Mouse (Mus musculus) Patski (cell line): ENCODE data around the gene Dhx32. TPM values are rescaled to one million over a fixed set of nuclear protein-coding genes. Genes with fewer than 3 reads are reported as not detected.
"Not testable (repeated sequence)": the region's sequence is repeated elsewhere in the genome, so short reads cannot be mapped to it uniquely, and the experiment has no call there.

Source experiments
- ATAC-seq: fragments of 100-300 bp; one replicate; pipeline ENCODE4 v1.8.0; 2021
- CTCF ChIA-PET: fragments of 350-600 bp; sonication (Branson Sonifier 250); formaldehyde crosslinking; loops from one replicate; lab custom pipeline; 2022; ENCODE audit warnings: inconsistent platforms; lab: Charles Lee
- POLR2A ChIA-PET: fragments of 350-600 bp; sonication (Branson Sonifier 250); formaldehyde crosslinking; loops from one replicate; lab custom pipeline; 2022; ENCODE audit warnings: antibody characterized with exemption, inconsistent platforms; lab: Charles Lee
- DNase-seq: peaks from one replicate; pipeline ENCODE4 v3.0.0-alpha.2; 2011; ENCODE audit warnings: low read depth, low spot score
- H3K27me3 ChIP-seq: fragments of 371-371 bp; one replicate; pipeline ENCODE4 v1.5.1; 2021
- CTCF ChIP-seq: fragments of 100-300 bp; IDR thresholded peaks from one replicate; pipeline ENCODE4 v1.5.1; 2021
- in situ Hi-C: fragments of 300-500 bp; cut with MboI; formaldehyde crosslinking; loops from 3 replicates; pipeline ENCODE4 v1.11.1; 2018; ENCODE audit warnings: low pct_unique_long_range_greater_than_20kb, mixed read lengths
- polyA plus RNA-seq: library from polyadenylated mRNA; unstranded; gene quantifications from one replicate; pipeline ENCODE4 v1.2.3, GENCODE M21; 2021

Dhx32 gene
- polyA plus RNA-seq, 1 experiment from 2014 or later: 45.6 TPM

DNA sequence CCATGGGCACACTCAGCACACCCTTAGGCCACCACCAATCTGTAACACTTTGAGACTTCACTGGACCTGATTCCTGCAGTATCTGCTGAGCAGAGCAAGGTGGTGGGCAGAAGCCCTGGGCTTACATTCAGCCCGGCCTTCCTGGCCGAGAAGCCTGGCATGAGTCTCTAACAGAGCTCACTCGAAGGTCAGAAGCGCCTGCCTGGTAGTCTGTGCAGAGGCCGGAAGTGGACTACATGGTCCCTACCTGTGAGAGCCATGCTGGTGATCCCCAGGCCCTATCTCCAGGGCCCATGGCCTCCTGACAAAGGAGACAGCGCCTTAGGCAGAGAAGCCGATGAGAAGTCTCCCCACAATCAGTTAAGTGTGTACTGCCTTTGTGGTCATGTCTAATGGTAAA, 81.2 kb downstream of the Dhx32 start:
- ChIA-PET CTCF (no interaction called here), POLR2A (no interaction called here)
- DNase-seq: no peak
- H3K27me3 ChIP-seq: no peaks in the 10 kb centered on the region
- no peak for TF ChIP-seq CTCF
- in situ Hi-C loops: no loop called here
- no peak for ATAC-seq

GRCm38 (mm10) chr7:133699885-133700284, 82.6 kb downstream of the Dhx32 start:
- ChIA-PET CTCF (no interaction called here), POLR2A (interaction anchor here (0.7 kb wide), 1 partner anchor 9 kb away, joined by 4 read pairs; no protein-coding TSS in a partner anchor)
- ATAC-seq: no peak
- in situ Hi-C loops: no loop called here
- DNase-seq: no peak
- H3K27me3 ChIP-seq: no peaks in the 10 kb centered on the region
- no peak for TF ChIP-seq CTCF

GRCm38 (mm10) chr7:133698021-133698709, 84.4 kb downstream of the Dhx32 start:
- ChIA-PET CTCF (interaction anchor here (0.9 to 2.3 kb wide), 2 partner anchors 10 to 17 kb away, joined by 3 to 8 read pairs; no protein-coding TSS in a partner anchor), POLR2A (no interaction called here)
- in situ Hi-C loops: no loop called here
- no peak for DNase-seq
- no peak for TF ChIP-seq CTCF
- no peak for ATAC-seq
- no peaks in the 10 kb centered on the region for H3K27me3 ChIP-seq

- H3K27me3 ChIP-seq, DNase-seq, ATAC-seq, in situ Hi-C loops, POLR2A ChIA-PET, CTCF ChIA-PET: not testable (repeated sequence)
These were observed 96.9 kb downstream of the Dhx32 start for GRCm38 (mm10) chr7:133685644-133686043.

- in situ Hi-C loops: no loop called here
- DNase-seq: no peak
- ATAC-seq: no peak
- no peak for TF ChIP-seq CTCF
- no peaks in the 10 kb centered on the region for H3K27me3 ChIP-seq
- ChIA-PET CTCF (interaction anchor here (1.2 to 1.3 kb wide), 4 partner anchors 10 to 23 kb away, joined by 3 read pairs; no protein-coding TSS in a partner anchor), POLR2A (no interaction called here)
These were observed 97.8 kb downstream of the Dhx32 start for GRCm38 (mm10) chr7:133684701-133685100.

DNA sequence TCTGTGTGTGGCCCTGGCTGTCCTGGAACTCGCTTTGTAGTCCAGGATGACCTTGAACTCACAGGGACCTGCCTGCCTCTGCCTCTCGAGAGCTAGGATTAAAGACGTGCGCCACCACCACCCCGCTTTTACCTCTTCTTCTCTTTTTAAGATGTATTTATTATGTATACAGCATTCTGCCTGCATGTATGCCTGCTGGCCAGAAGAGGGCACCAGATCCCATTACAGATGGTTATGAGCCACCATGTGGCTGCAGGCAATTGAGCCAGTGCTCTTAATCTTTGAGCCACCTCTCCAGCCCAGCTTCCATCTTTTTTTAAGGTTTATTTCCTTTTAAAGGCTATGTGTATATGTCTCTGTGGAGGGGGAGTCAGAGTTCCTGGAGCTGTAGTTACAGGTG, 98.4 kb downstream of the Dhx32 start:
- H3K27me3 ChIP-seq: no peaks in the 10 kb centered on the region
- no peak for DNase-seq
- CTCF ChIA-PET: interaction anchor here (0.9 to 1.4 kb wide), 6 partner anchors 11 to 79 kb away, joined by 3 to 4 read pairs (median 3); no protein-coding TSS in a partner anchor
- POLR2A ChIA-PET: no interaction called here
- TF ChIP-seq CTCF: no peak
- in situ Hi-C loops: no loop called here
- no peak for ATAC-seq

DNA sequence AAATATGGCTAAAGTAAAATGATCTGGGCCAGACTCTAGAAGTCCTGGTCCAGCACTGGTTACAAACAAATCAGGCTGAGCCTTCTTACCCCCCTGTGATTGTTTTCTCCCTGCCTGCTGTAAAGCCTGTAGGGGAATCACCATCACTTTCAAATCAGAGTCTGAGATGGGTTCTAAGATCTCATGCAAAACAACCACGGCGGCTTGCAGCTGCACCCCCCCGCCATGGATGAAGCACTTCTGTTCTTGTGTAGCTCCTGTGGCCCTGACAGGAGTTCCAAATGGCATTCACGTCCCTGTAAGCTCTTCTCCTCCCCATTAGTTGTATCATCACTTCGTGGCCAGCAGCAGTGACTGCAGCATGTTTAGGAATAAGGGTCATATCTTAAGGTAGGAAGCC, 98.9 kb downstream of the Dhx32 start:
- DNase-seq: no peak
- POLR2A ChIA-PET: interaction anchor here (0.6 kb wide), 1 partner anchor 604 kb away, joined by 3 read pairs; no protein-coding TSS in a partner anchor

DNA sequence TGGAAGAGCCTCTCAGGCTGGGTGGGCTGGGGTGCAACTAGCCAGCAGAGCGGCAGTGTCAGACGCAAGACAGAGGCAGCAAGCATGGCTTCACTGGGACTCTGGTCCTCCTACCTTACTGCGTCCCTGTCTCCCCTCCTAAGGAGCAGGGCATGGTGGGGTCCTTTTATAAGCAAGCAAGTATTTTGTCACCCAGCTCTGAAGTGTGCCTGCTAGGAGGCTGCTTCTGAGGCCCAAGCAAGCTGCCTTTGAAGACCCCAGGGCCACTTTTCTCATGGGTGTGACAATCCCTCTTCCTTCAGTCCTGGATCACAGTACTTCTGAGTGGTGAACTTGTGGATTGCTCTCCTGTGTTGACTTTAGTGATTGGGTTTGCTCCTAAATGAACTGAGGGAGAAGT, 102.6 kb downstream of the Dhx32 start, which contains the start of gene Mmp21:
Gene Mmp21 (minus strand): TSS at position 101 of the 400 bp plus-strand sequence.
- in situ Hi-C loops: no loop called here
- CTCF ChIA-PET: no interaction called here
- H3K27me3 ChIP-seq: no peaks in the 10 kb centered on the region
- TF ChIP-seq CTCF: no peak
- ATAC-seq: no peak
- no peak for DNase-seq
- POLR2A ChIA-PET: no interaction called here

More for the DNA sequence above, 98.9 kb downstream of the Dhx32 start:
- no peaks in the 10 kb centered on the region for H3K27me3 ChIP-seq
- no peak for TF ChIP-seq CTCF
- no peak for ATAC-seq
- in situ Hi-C loops: no loop called here
- CTCF ChIA-PET: interaction anchor here (0.9 to 1.4 kb wide), 3 partner anchors 13 to 79 kb away, joined by 3 to 4 read pairs (median 3); no protein-coding TSS in a partner anchor

DNA sequence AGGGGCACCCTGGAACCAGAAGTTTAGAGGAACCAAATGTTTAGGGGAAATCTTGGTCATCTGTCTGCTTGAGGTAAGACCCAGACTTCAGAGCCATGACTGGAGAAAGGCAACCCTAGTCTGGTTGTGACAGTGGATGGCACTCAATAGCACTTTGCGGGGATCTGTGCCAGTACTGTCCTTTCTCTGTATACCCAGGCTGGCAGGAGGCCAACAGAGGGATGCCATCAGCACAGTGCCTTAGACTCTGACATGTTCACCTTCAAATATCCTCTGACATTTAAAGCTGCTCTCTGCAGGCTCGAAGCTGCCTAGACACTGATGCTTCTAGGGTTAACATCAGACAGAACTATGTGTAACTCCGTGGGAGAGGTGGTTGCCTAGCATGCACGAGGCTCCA, 103.1 kb downstream of the Dhx32 start:
- in situ Hi-C loops: no loop called here
- TF ChIP-seq CTCF: no peak
- CTCF ChIA-PET: interaction anchor here (1.1 to 1.3 kb wide), 2 partner anchors 10 to 12 kb away, joined by 3 to 8 read pairs; no protein-coding TSS in a partner anchor
- POLR2A ChIA-PET: no interaction called here
- no peaks in the 10 kb centered on the region for H3K27me3 ChIP-seq
- DNase-seq (no peak), ATAC-seq (no peak)

DNA sequence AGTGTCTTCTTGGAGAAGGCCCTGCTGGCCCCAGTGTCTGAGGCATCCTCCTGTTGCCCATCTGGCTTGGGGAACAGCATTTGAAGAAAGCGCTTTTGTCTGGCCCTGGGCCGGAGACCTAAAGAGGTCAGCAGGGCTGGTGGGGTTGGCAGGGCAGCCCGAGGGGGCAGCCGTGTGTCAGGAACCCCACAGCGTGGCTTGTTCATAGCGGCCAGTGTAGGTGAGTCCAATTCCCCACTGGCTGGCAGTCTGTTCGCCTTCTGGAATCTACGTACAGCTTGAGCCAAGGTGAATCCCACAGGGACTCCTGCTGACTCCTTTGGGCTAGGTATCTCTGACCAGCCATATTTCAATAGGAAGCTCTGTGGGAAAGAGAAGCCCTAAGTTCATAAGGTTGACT, 103.8 kb downstream of the Dhx32 start:
- no peak for DNase-seq
- no peak for ATAC-seq
- ChIA-PET POLR2A (no interaction called here), CTCF (interaction anchor here (0.6 to 1.3 kb wide), 3 partner anchors 10 to 22 kb away, joined by 3 to 8 read pairs (median 3); no protein-coding TSS in a partner anchor)
- in situ Hi-C loops: no loop called here
- H3K27me3 ChIP-seq: no peaks in the 10 kb centered on the region
- TF ChIP-seq CTCF: no peak

DNA sequence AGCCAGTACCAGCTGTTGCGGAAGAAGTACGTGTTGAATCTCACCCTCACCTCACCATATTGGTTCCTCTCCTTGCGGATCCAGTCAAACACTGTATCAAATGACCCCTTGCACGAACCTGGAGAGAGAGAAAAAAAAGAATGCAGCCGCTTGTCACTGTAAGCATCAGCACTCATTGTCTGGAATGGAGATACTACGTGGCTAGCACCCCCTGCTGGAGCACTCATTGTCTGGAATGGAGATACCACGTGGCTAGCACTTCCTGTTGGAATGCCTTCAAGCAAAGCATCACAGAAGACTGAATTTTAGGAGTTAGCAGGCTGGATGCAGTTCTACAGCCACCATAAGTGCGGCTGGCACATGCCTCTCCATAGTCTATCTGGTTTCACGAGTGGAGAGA, 106.5 kb downstream of the Dhx32 start:
- no peak for ATAC-seq
- TF ChIP-seq CTCF: no peak
- DNase-seq: no peak
- CTCF ChIA-PET: no interaction called here
- in situ Hi-C loops: no loop called here
- POLR2A ChIA-PET: no interaction called here
- H3K27me3 ChIP-seq: no peaks in the 10 kb centered on the region

Other genes starting within 250 kb of the Dhx32 start
- gene Tex36, start 180.6 kb downstream of the Dhx32 start, polyA plus RNA-seq: not detected
- 24.1 TPM for gene Edrf1, start 145.2 kb downstream of the Dhx32 start, polyA plus RNA-seq
- gene Mmp21, start 102.7 kb downstream of the Dhx32 start, polyA plus RNA-seq: not detected
- gene Bccip, start 73.4 kb downstream of the Dhx32 start, polyA plus RNA-seq: 62.9 TPM
- gene Uros, start 72.7 kb downstream of the Dhx32 start, polyA plus RNA-seq: 24.1 TPM
- 2.4 TPM for gene Fank1, start 5.9 kb downstream of the Dhx32 start, polyA plus RNA-seq